Mouse (Mus musculus): ENCODE results near the gene Tmigd3.

GRCm38 (mm10) chr3:105899394-105900147 lies 28.9 kb downstream of the Tmigd3 start:
- TF ChIP-seq CTCF (conservative IDR thresholded peaks at IDR 0.05 in 1 of 2, IDR thresholded peaks at IDR 0.05 in 1 of 2; ENCODE audit: low read depth in 2 of 2, low read length in 2 of 2) = peak; percentile 73 to 95
- TF ChIP-seq KAT2A (IDR thresholded peaks at IDR 0.05; ENCODE audit: insufficient replicate concordance, low read length) = no peak
- peak; percentile 86 for TF ChIP-seq ZC3H11A (IDR thresholded peaks at IDR 0.05; ENCODE audit: low read depth, low read length)
- no peak for TF ChIP-seq PAX5 (IDR thresholded peaks at IDR 0.05; ENCODE audit: low read length)
- no peak; the same call in 1 of the 2 replicates for TF ChIP-seq ELF1 (IDR thresholded peaks at IDR 0.05; ENCODE audit: low read depth, low read length)
- no peak for TF ChIP-seq ZMIZ1 (IDR thresholded peaks at IDR 0.05; ENCODE audit: low read depth, low read length)
- TF ChIP-seq ETS1 (conservative IDR thresholded peaks at IDR 0.05; ENCODE audit: low read depth, low read length) = no peak
- no peak for TF ChIP-seq MEF2A (IDR thresholded peaks at IDR 0.05; ENCODE audit: borderline replicate concordance, low read depth, low read length)
- no peak for TF ChIP-seq HCFC1 (IDR thresholded peaks at IDR 0.05; ENCODE audit: low read depth, low read length)
- no peak for TF ChIP-seq SIN3A (IDR thresholded peaks at IDR 0.05; ENCODE audit: low read length)
- TF ChIP-seq EP300 (IDR thresholded peaks at IDR 0.05; ENCODE audit: low read length) = no peak

All from CH12.LX (cell line).